Mouse (Mus musculus) hematopoietic stem cell, adult 5-6 weeks (primary cell): ENCODE results near the gene Slc6a17. TPM values are rescaled to one million over a fixed set of nuclear protein-coding genes. Genes with fewer than 3 reads are reported as not detected.

Source experiments
- ATAC-seq, 2 experiments: fragments of 125-278 bp in 1 of 2; replicated peaks in 1 of 2; 2 replicates each; pipeline ENCODE4 v1.8.0; 2016 to 2017; ENCODE audit warnings: inconsistent platforms in 2 of 2, mild to moderate bottlenecking in 2 of 2, moderate number of reproducible peaks in 2 of 2, low read depth in 1 of 2, moderate TSS enrichment in 1 of 2; ENCODE audit not compliant: low FRiP score in 2 of 2, poor library complexity in 2 of 2, severe bottlenecking in 2 of 2, insufficient read depth in 1 of 2, low TSS enrichment in 1 of 2
- total RNA-seq: library from RNA; stranded (forward); fragments of 172-1452, 232-1000 nt; gene quantifications from 2 replicates; pipeline ENCODE4 v1.2.3, GENCODE M21; 2017

Slc6a17 gene
- total RNA-seq, result 0.19 and 2.8 TPM in 2 replicates

- ATAC-seq, result peak; percentile 44 to 63; a peak in 3 of 4 replicates
These were observed at the start of gene Slc6a17 for GRCm38 (mm10) chr3:107517631-107518108. Gene Slc6a17, minus strand, starts transcription at chr3:107518018.

- ATAC-seq, result no peak
These were observed 47.5 kb upstream of the Slc6a17 start for GRCm38 (mm10) chr3:107565331-107565730.

GRCm38 (mm10) chr3:107563880-107564279 lies 46.1 kb upstream of the Slc6a17 start:
- ATAC-seq, result no peak

- ATAC-seq, result no peak
These were observed 44.8 kb upstream of the Slc6a17 start for GRCm38 (mm10) chr3:107562591-107562990.

- ATAC-seq, result no peak
These were observed 44.3 kb upstream of the Slc6a17 start for GRCm38 (mm10) chr3:107562104-107562503.

GRCm38 (mm10) chr3:107559183-107559582 lies 41.4 kb upstream of the Slc6a17 start:
- ATAC-seq, result peak; percentile 92

GRCm38 (mm10) chr3:107558740-107559139 lies 40.9 kb upstream of the Slc6a17 start:
- 0 out of 4 replicates have a peak, but pooled peaks of 1 of the 2 experiments have one; percentile 8 for ATAC-seq

GRCm38 (mm10) chr3:107554842-107555241 lies 37.0 kb upstream of the Slc6a17 start, which contains the start of gene Ubl4b:
Gene Ubl4b, minus strand, starts transcription at chr3:107555073.
- ATAC-seq, result no peak

- ATAC-seq, result peak; percentile 41 to 62; a peak in 1 of 4 replicates
These were observed 32.7 kb upstream of the Slc6a17 start for GRCm38 (mm10) chr3:107550409-107551049.

- ATAC-seq, result no peak
These were observed 29.1 kb upstream of the Slc6a17 start for GRCm38 (mm10) chr3:107546956-107547355.

GRCm38 (mm10) chr3:107545716-107546412 lies 28.0 kb upstream of the Slc6a17 start:
- ATAC-seq, result no peak

GRCm38 (mm10) chr3:107545278-107545677 lies 27.5 kb upstream of the Slc6a17 start:
- no peak for ATAC-seq

GRCm38 (mm10) chr3:107543158-107544080 lies 25.6 kb upstream of the Slc6a17 start:
- no peak for ATAC-seq

- ATAC-seq, result no peak
These were observed 24.8 kb upstream of the Slc6a17 start for GRCm38 (mm10) chr3:107542584-107542983.

GRCm38 (mm10) chr3:107537504-107537889 lies 19.7 kb upstream of the Slc6a17 start:
- ATAC-seq, result no peak

GRCm38 (mm10) chr3:107536810-107537503 lies 19.1 kb upstream of the Slc6a17 start:
- no peak for ATAC-seq

- no peak for ATAC-seq
These were observed 17.1 kb upstream of the Slc6a17 start for GRCm38 (mm10) chr3:107534951-107535350.
